10 mouse cellular contexts compared by ENCODE assay signal in genomic region chr10:73921579-73921978, GRCm38 (mm10).
DNase-seq lines count a peak whose midpoint lies in the region; ATAC-seq and TF ChIP-seq lines count a peak whose summit lies in the region.
"Had no signal": no experiment of that assay in that cellular context is flagged by ENCODE, and none has a peak within 500 bp of the region (broad histone marks: within the 10 kb centered on the region; RNA-seq: fewer than 3 reads in every experiment).

No protein-coding gene starts in this region.

- no peak for TF ChIP-seq EP300 in stomach, postnatal 0 days (optimal IDR thresholded peaks at IDR 0.05)

- no peaks in the 10 kb centered on the region for H3K27me3 ChIP-seq in kidney, postnatal 0 days (ENCODE audit: insufficient read depth, low read length)
- H3K27me3 ChIP-seq in kidney, embryonic 14.5 days (ENCODE audit: control insufficient read depth, insufficient read depth, low read length) = no peaks in the 10 kb centered on the region
- H3K27me3 ChIP-seq in stomach, postnatal 0 days (ENCODE audit: control insufficient read depth, insufficient read depth, low read length) = no peaks in the 10 kb centered on the region
- H3K27me3 ChIP-seq: limb, embryonic 15.5 days; megakaryocyte, embryonic 14.5 days had no signal

- H3K9me3 ChIP-seq in kidney, postnatal 0 days (replicated peaks; ENCODE audit: low read length) = no peaks in the 10 kb centered on the region
- H3K9me3 ChIP-seq in kidney, embryonic 14.5 days (ENCODE audit: control insufficient read depth, low read length) = no peaks in the 10 kb centered on the region
- no peaks in the 10 kb centered on the region for H3K9me3 ChIP-seq in stomach, postnatal 0 days (ENCODE audit: control insufficient read depth, low read length)
- H3K9me3 ChIP-seq: limb, embryonic 15.5 days; megakaryocyte, embryonic 14.5 days had no signal

- H3K9ac ChIP-seq in kidney, postnatal 0 days (ENCODE audit: low read depth, low read length) = no peak overlapping the region
- H3K9ac ChIP-seq in kidney, embryonic 14.5 days (ENCODE audit: low read depth, low read length) = no peak overlapping the region
- no peak overlapping the region for H3K9ac ChIP-seq in stomach, postnatal 0 days (ENCODE audit: low read length)
- H3K9ac ChIP-seq: limb, embryonic 15.5 days had no signal

- no peak overlapping the region for H3K4me2 ChIP-seq in kidney, postnatal 0 days (ENCODE audit: low read length)
- no peak overlapping the region for H3K4me2 ChIP-seq in kidney, embryonic 14.5 days (replicated peaks; ENCODE audit: low read depth, low read length)
- no peak overlapping the region for H3K4me2 ChIP-seq in stomach, postnatal 0 days (replicated peaks; ENCODE audit: low read depth)
- H3K4me2 ChIP-seq: limb, embryonic 15.5 days had no signal

- no peak overlapping the region for H3K27ac ChIP-seq in kidney, postnatal 0 days
- H3K27ac ChIP-seq in kidney, embryonic 14.5 days (ENCODE audit: low read depth, low read length) = no peak overlapping the region
- no peak overlapping the region for H3K27ac ChIP-seq in stomach, postnatal 0 days (replicated peaks)
- H3K27ac ChIP-seq: limb, embryonic 15.5 days had no signal

- ATAC-seq in kidney, postnatal 0 days (replicated peaks; ENCODE audit: low FRiP score, low read depth) = no peak
- ATAC-seq in kidney, embryonic 14.5 days (ENCODE audit: low FRiP score, low TSS enrichment) = no peak
- no peak for ATAC-seq in stomach, postnatal 0 days (ENCODE audit: low FRiP score, low TSS enrichment)

- H3K4me3 ChIP-seq in kidney, postnatal 0 days (replicated peaks; ENCODE audit: low read depth, low read length) = no peak overlapping the region
- no peak overlapping the region for H3K4me3 ChIP-seq in kidney, embryonic 14.5 days (ENCODE audit: low read length)
- no peak overlapping the region for H3K4me3 ChIP-seq in stomach, postnatal 0 days (ENCODE audit: low read depth, low read length)
- H3K4me3 ChIP-seq: limb, embryonic 15.5 days; megakaryocyte, embryonic 14.5 days had no signal

- no peaks in the 10 kb centered on the region for H3K36me3 ChIP-seq in kidney, postnatal 0 days (ENCODE audit: insufficient read depth, low read length)
- H3K36me3 ChIP-seq in kidney, embryonic 14.5 days (ENCODE audit: control insufficient read depth, insufficient read depth, low read length) = no peaks in the 10 kb centered on the region
- no peaks in the 10 kb centered on the region for H3K36me3 ChIP-seq in stomach, postnatal 0 days (ENCODE audit: control insufficient read depth, insufficient read depth, low read length)
- H3K36me3 ChIP-seq: limb, embryonic 15.5 days had no signal

- H3K4me1 ChIP-seq in kidney, postnatal 0 days (replicated peaks; ENCODE audit: insufficient read depth, low read length) = no peaks in the 10 kb centered on the region
- H3K4me1 ChIP-seq in kidney, embryonic 14.5 days (ENCODE audit: control insufficient read depth, insufficient read depth, low read length) = no peaks in the 10 kb centered on the region
- H3K4me1 ChIP-seq in stomach, postnatal 0 days (replicated peaks; ENCODE audit: control insufficient read depth, insufficient read depth) = no peaks in the 10 kb centered on the region
- H3K4me1 ChIP-seq: limb, embryonic 15.5 days; megakaryocyte, embryonic 14.5 days had no signal

- WGBS in kidney, postnatal 0 days = 59% methylated on average over 3 of the region's 3 CpGs
- 70% methylated on average over 3 of the region's 3 CpGs for WGBS in kidney, embryonic 14.5 days
- 65% methylated on average over 3 of the region's 3 CpGs for WGBS in stomach, postnatal 0 days

- DNase-seq in cerebellum, adult 8-10 months = peak; percentile 9
- DNase-seq in cerebellum, adult 11-12 months = no peak
- DNase-seq in kidney, postnatal 0 days (ENCODE audit: low spot score) = peak; percentile 7
- peak; percentile 6 for DNase-seq in right cerebral cortex, adult 18-20 months
- no peak for DNase-seq in right cerebral cortex, postnatal 25 days
- no peak for DNase-seq in stomach, postnatal 0 days (ENCODE audit: low spot score)
- no peak for DNase-seq in adrenal gland, postnatal 14 days

- TF ChIP-seq CTCF in kidney, postnatal 0 days (IDR thresholded peaks at IDR 0.05; ENCODE audit: low read depth) = peak; percentile 60
- peak; percentile 72 for TF ChIP-seq CTCF in stomach, postnatal 0 days (IDR thresholded peaks at IDR 0.05; ENCODE audit: low read depth)

Comparison
In these comparisons a context has a peak if more than half of its experiments do, and no peak if none do; other contexts are left out.
1. DNase-seq: peak in cerebellum, adult 8-10 months (single experiment), kidney, postnatal 0 days (single experiment) and right cerebral cortex, adult 18-20 months (single experiment); none in cerebellum, adult 11-12 months (single experiment), right cerebral cortex, postnatal 25 days (single experiment), stomach, postnatal 0 days (single experiment) and adrenal gland, postnatal 14 days (single experiment).